Mouse (Mus musculus) gastrocnemius, postnatal 4 days (tissue): ENCODE results near the gene Gm21915. TPM values are rescaled to one million over a fixed set of nuclear protein-coding genes. Genes with fewer than 3 reads are reported as not detected.

Experiments used
- DNase-seq, 2 experiments: peaks; one replicate each; pipeline ENCODE4 v3.0.0; 2021 to 2022; ENCODE audit warnings: low spot score in 2 of 2, mixed read lengths in 2 of 2
- total RNA-seq, 2 experiments: library from RNA; stranded (reverse); gene quantifications; 2 replicates each; pipeline ENCODE4 v1.2.3; 2021

Gene Gm21915
- total RNA-seq, 2 experiments from 2014 or later: not detected

DNA sequence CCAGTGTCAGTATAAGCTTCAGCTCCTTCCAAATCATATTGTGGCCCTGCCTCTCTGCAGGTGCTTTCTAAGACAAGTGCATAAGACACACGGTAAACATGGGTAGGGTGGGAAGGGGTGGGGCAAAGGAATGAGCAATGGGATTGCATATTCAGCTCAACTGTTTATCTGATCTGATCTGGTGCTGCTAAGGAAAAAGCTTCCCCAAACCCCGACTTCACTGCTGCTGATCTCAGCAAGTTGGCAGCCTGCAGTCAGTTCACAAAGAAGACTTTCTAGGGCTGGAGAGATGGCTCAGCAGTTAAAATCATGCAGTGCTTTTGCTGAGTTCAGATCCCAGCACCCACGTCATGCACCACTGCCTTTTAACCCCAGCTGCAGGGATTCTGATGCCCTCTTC is 39.6 kb downstream of the Gm21915 start:
- DNase-seq: no peak

DNA sequence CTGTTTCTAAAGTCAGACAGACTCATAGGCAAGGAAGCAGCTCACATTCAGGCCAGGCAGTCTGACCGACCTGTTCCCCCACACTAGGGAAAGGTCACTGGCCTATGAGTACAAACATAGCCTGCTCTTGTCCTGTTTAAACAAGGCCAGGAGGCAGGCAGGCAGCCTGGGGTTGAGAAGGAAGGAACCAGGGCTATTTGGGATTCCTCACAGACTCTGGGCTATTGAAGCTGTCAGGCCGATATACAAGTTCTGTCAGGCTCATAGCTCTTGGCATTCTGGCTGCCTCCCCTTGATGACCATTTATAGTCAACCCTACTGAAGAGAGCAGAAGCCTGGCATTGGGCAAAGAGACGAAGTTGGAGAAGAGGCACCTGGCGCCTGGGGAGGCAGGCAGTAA is 41.2 kb downstream of the Gm21915 start:
- no peak for DNase-seq

DNA sequence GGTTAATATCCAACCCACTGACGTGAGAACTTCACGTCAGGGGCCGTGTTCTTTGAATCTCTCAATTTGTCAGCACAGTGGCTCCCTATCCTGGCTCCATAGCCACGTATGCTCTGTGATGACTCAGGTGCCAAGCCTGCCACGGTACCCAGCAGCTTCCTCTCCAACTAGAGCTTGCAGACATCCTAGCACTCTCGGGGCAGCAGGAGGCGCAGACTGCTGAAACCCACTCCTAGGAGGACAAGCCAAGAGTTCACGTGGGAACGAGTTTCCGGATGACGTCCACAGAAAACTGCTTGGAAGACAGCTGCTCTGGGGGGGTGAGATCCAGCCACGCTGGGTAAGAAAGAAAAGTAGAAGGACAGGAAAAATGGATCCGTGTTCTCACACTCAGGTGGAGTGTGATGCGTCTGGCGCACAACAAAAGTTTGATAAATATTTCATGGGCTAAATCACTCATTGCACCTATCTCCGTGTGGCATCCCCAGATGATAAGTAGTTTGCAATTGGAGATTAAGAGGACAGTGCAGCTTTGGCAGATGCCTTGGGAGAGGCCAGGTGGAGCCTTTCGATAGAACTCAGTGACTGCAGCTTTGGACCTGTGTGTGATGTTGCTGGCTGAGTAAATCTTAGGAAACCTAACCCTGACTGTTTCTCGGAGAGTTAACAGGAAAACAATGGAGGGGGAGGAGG is 46.9 kb downstream of the Gm21915 start:
- peak; percentile 25 to 67 for DNase-seq

DNA sequence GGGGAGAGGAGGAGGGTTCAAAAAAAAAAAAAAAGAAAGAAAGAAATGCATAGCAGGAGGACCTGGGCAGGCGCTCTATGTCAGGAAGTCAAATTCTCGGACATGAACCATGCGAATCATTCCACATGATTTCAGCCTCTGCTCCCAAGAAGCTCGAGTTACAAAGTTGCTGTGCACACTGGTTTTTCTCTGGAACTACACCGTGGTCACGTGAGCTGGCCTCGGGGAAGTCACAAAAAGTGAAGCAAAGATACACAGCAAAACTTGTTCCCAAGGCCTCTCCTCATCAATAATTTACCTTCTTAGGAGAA is 47.4 kb downstream of the Gm21915 start:
- DNase-seq: no peak

Other genes with a start within 250 kb of the Gm21915 start
- gene Gramd1b, start 139.2 kb upstream of the Gm21915 start, total RNA-seq: 10 to 100 TPM; 19.7 to 25.3 TPM
- 10 to 100 TPM; 31.1 to 31.8 TPM for gene Clmp, start 15.3 kb downstream of the Gm21915 start, total RNA-seq
- 1,000 to 10,000 TPM; 1,335 to 1,352 TPM for gene Hspa8, start 130.4 kb downstream of the Gm21915 start, total RNA-seq
- not detected for gene Bsx, start 203.5 kb downstream of the Gm21915 start, total RNA-seq